Mouse (Mus musculus) c-Kit-positive CD71-positive TER-119-positive erythroid progenitor cells, embryonic 14.5 days (primary cell): ENCODE data around the gene Hist1h2bf.
"Not testable (repeated sequence)": the region's sequence is repeated elsewhere in the genome, so short reads cannot be mapped to it uniquely, and the experiment has no call there.

Experiments used
- DNase-seq: peaks from one replicate; pipeline ENCODE4 v3.0.0-alpha.2; 2013; ENCODE audit warnings: low spot score

Gene Hist1h2bf

GRCm38 (mm10) chr13:23586940-23587225, 12.9 kb upstream of the Hist1h2bf start:
- peak; percentile 38 for DNase-seq

DNA sequence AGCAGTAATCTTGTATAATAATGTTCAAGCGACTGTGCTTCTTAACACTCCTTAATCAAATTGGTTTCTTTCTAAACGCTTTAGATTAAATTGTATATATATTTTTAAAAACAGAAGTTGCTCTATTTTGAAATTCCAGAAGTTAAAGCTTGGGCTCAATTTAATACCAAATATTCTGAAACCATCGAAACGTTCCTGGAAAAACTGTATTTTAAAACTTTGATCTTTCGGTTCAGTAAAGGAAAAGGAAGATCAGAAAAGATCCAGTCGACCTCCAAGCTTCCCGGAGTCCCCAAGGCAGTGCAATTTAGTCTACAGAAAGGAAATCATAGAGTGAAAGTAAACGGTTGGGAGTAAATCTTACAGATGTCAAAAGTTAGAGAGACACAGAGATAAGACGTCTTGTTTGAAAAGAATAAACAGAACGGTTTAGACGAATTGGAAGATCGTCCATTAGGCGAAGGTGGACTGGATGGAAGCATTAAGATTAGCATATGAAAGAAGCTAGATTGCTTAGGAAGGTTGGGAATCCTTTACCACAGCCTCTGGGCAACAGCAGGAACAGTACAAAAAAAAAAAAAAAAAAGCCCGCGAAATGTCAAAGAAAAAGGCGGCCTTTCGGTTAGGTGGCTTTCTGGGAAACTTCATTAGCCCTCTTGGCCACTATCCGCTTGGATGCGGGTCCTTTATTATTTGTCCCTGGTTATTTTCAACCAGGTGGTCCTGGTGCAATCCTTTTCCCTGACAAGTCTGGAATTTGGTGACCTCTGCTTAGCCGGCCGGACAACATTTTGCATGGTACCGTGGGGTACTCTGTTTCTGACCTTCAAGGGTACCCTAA, 12.3 kb upstream of the Hist1h2bf start:
- DNase-seq: peak; percentile 63

GRCm38 (mm10) chr13:23585442-23586098, 11.6 kb upstream of the Hist1h2bf start:
- DNase-seq: peak; percentile 97

- peak; percentile 87 for DNase-seq
Measured at GRCm38 (mm10) chr13:23585029-23585441, 11.0 kb upstream of the Hist1h2bf start.

DNA sequence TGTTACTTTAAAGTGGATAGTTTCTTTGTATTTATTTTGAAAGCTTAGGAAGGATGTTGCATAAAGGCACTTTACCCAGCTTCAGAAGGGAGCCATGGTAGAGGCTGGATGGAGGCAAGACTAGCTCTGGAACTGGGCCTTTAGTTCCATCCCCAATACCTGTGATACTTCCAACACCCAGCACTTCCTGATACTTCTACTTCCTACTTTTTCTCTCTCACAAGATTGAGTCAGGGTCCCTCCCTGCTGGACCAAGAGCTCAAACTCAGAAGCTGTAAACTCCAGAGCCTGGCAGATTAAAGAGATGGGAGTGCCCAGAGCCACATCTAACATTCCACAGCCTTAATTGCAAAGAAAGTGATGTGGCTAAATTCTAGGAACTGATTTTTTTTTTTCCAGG, 10.3 kb upstream of the Hist1h2bf start:
- DNase-seq: peak; percentile 56

DNA sequence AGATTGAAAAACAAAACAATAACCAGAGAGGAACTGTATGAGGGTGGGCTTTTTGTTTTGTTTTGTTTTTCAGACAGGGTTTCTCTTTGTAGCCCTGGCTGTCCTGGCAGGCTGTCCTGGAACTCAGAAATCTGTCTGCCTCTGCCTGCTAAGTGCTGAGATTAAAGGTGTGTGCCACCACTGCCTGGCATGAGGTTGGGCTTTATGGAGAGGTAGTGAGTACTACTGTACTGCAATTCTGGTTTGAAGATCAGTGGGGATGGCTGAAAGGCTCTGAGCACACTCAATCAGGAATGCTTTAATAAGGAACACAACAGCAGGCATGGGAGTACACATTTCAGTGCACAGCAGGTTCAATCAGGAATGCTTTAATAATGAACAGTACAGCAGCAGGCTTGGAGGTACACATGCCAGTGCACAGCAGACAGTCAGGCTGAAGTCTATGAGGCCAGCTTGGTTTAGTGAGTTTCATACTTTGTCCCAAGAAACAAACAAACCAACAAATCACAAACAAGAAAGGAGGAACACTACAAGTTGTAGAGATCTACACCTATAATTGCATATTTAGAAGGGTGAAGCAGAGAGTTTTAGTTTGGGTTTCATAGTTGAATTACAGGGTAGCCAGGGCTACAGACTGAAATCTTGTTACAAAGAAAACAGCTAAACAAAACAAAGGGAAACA, 9.5 kb upstream of the Hist1h2bf start:
- DNase-seq: no peak

DNA sequence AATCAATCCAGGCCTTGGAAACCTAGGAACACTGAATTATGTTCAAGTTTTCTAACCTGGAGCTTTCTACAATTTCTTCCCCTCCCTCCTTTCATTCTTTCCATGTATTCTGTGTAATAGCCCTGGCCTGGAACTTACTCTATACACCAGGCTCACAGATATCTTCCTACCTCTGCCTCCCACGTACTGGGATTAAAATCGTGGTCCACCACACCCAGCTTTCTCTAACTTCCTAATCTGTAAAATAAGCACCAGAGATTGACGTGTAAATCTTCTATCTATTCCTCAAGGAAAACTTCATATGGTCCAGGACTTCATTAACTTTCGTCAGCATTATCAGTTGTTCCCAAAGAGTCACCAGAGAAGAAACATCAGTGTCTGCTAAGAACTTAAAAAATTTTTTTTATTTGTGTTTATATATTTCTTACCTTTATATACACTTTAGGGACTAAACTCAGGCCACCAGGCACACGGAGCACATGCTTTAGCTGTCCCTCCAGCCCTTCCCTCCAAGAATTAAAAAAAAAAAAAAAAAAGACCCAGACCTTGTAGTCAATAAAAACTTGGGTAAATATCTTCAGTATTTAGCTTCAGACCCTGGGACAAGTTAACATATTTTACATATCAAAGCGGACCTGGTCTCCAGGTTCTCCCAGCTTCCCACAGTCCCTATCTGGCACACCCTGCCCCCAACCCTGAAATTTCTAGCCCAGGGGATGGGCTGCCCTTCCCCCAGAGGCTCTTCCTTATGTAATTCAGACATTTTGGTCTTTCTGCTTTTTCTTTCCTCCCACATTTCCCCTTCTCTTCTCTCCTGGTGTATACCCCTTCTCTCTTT, 8.4 kb upstream of the Hist1h2bf start:
- peak; percentile 75 for DNase-seq

GRCm38 (mm10) chr13:23581408-23582218, 7.6 kb upstream of the Hist1h2bf start, which contains the start of gene Hist1h4d:
Gene Hist1h4d (plus strand): TSS chr13:23581598.
- peak; percentile 98 for DNase-seq

DNA sequence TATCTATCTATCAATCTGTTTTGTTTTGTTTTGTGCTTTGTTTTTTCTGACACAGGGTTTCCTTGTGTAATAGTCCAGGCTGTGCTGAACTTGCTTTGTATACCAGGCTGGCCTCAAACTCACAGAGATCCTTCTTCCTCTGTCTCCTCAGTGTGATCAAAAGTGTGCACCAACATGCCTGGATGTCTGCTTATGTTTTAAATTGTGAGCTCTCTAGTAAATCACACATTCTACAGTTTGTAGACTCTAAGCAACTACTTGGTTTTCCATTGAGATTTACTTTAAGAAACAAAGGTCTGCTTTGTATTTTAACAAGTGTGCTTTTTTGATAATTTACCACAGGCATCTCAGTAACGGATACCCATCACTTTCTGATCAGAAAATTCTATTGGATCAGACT, 3.8 kb upstream of the Hist1h2bf start:
- no peak for DNase-seq

- DNase-seq: peak; percentile 46
Measured at GRCm38 (mm10) chr13:23576906-23577639, 3.1 kb upstream of the Hist1h2bf start.

- peak; percentile 68 for DNase-seq
Measured at GRCm38 (mm10) chr13:23576351-23576881, 2.4 kb upstream of the Hist1h2bf start.

GRCm38 (mm10) chr13:23575864-23576313, 1.9 kb upstream of the Hist1h2bf start:
- DNase-seq: not testable (repeated sequence)

GRCm38 (mm10) chr13:23575271-23575851, 1.4 kb upstream of the Hist1h2bf start, which contains the start of gene Hist1h3d:
Gene Hist1h3d (plus strand): TSS chr13:23575763.
- DNase-seq: peak; percentile 96

GRCm38 (mm10) chr13:23574546-23575170, 662 bp upstream of the Hist1h2bf start:
- peak; percentile 60 for DNase-seq

GRCm38 (mm10) chr13:23573034-23573897, 730 bp downstream of the Hist1h2bf start:
- DNase-seq: not testable (repeated sequence)

DNA sequence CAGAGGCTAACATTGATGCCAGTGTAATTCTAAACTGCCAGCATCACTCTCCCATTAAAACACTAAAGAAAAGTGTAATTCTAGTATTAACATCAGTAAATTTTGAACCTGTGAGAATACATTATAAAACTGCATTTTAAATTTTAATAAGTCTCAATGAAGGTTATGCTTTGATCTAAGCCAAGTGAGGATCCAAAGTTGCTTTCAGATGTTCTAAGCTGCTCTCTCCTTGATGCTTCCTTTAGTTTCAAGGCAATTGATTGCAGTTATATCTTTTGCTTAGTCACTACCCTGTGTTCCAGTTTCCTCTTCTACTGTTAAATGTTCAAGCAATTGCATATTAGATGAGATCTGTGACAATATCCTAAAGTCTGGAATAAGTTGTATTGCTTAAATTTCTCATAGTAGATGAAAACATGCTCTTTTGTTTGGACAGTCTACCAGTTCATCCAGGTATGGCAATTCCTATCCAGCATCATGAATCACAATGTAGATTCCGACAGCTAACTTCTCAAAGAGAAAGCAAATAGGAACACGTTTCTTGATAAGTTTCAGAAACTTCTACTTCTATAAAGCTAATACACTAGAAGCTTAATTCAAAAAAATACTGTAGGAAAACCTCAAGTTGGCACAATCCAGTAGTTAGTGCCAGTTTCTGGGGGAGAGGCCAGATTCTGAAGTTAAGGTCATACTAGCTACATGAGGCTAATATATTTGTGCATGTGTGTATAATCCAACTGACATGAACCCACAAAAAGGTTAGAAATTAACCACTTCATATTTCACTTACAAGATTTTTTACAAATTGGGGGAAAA, 1.6 kb downstream of the Hist1h2bf start:
- no peak for DNase-seq
